Mouse (Mus musculus) ES-E14 (cell line): ENCODE measurements at regions not wholly inside any gene's neighbourhood (a gene's known extent, or its start where the extent isn't known, plus 50 kb on each side); places are given as distances from the start of the nearest gene placed in this dataset.

Source experiments
- DNase-seq: peaks from one replicate; pipeline ENCODE4 v3.0.0-alpha.2; 2013; ENCODE audit warnings: low read depth, low spot score
- H3K27ac ChIP-seq: 2 replicates; pipeline ENCODE4 v1.5.1; 2012; ENCODE audit warnings: low read depth, mild to moderate bottlenecking, low read length, moderate library complexity, mixed read lengths; ENCODE audit not compliant: poor library complexity, insufficient read depth, severe bottlenecking
- H3K36me3 ChIP-seq: 2 replicates; pipeline ENCODE4 v1.6.1; 2012; ENCODE audit warnings: mild to moderate bottlenecking, low read length, moderate library complexity, mixed read lengths; ENCODE audit not compliant: control insufficient read depth, poor library complexity, insufficient read depth, severe bottlenecking
- H3K4me1 ChIP-seq, 2 experiments: fragments of 150-350 bp in 1 of 2; sonication (generic) in 1 of 2; 2 replicates each; pipeline ENCODE4 v1.6.1; 2012; ENCODE audit warnings: low read length in 2 of 2, mild to moderate bottlenecking in 1 of 2, mixed read lengths in 1 of 2; ENCODE audit not compliant: control insufficient read depth in 2 of 2, insufficient read depth in 2 of 2, poor library complexity in 1 of 2
- H3K4me3 ChIP-seq, 2 experiments: fragments of 150-350 bp in 1 of 2; sonication (generic) in 1 of 2; 2 replicates each; pipeline ENCODE4 v1.5.1; 2012; ENCODE audit warnings: low read length in 2 of 2, low read depth in 1 of 2, mild to moderate bottlenecking in 1 of 2, mixed read lengths in 1 of 2; ENCODE audit not compliant: insufficient read depth in 1 of 2, poor library complexity in 1 of 2, severe bottlenecking in 1 of 2
- H3K9ac ChIP-seq: 2 replicates; pipeline ENCODE4 v1.6.1; 2012; ENCODE audit warnings: low read depth, mild to moderate bottlenecking, low read length, mixed read lengths; ENCODE audit not compliant: poor library complexity, insufficient read depth, severe bottlenecking
- H3K9me3 ChIP-seq: fragments of 150-350 bp; sonication (generic); 2 replicates; pipeline ENCODE4 v1.6.1; 2012; ENCODE audit warnings: low read depth, mild to moderate bottlenecking, low read length; ENCODE audit not compliant: control insufficient read depth, insufficient read depth
- CHD2 ChIP-seq: IDR thresholded peaks from 2 replicates; pipeline ENCODE4 v1.6.1; 2014; ENCODE audit warnings: mild to moderate bottlenecking, low read depth, low read length, inconsistent platforms
- HCFC1 ChIP-seq: IDR thresholded peaks from 2 replicates; pipeline ENCODE4 v1.6.1; 2012; ENCODE audit warnings: low read length, inconsistent platforms, borderline replicate concordance; ENCODE audit not compliant: insufficient read depth
- MAFK ChIP-seq: IDR thresholded peaks from 2 replicates; pipeline ENCODE4 v1.6.1; 2014; ENCODE audit warnings: mild to moderate bottlenecking, low read depth, low read length, inconsistent platforms; ENCODE audit not compliant: insufficient read depth
- ZC3H11A ChIP-seq: IDR thresholded peaks from 2 replicates; pipeline ENCODE4 v1.6.1; 2012; ENCODE audit warnings: low read depth, mild to moderate bottlenecking, inconsistent platforms, low read length, borderline replicate concordance
- ZNF384 ChIP-seq: IDR thresholded peaks from 2 replicates; pipeline ENCODE4 v1.6.1; 2012; ENCODE audit warnings: low read depth, low read length, inconsistent platforms
- in situ Hi-C, 2 experiments: fragments of 600-800 bp; cut with MboI; formaldehyde crosslinking; loops; one replicate each; pipeline ENCODE4 v1.15.1; 2025; ENCODE audit warnings: low sequenced_read_pairs in 2 of 2, inconsistent platforms in 1 of 2; ENCODE audit not compliant: unreplicated experiment in 2 of 2

DNA sequence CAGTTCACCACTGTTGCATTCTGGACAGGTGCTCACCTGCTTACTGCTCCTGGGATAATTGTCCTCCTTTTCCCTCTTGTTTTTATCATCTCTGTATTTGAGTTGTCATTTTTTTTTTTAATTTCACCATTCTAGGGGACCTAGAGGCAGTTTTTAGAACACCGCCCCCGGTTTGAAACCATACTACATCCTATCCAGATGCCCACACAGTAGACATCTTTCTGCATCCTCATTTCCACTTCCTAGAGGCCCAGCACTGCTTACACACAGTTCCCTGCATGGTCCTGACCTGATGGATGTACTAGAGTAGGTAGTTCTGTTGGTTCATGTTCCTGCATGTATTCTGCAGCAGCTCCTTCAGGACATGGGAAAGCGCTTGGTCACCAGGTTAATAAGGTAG lies 216.0 kb downstream of the Wnt5a start:
- Histone ChIP-seq H3K9me3 (no peaks in the 10 kb centered on the region), H3K27ac (no peak overlapping the region), H3K36me3 (no peaks in the 10 kb centered on the region), H3K4me1 (no peaks in the 10 kb centered on the region), H3K9ac (no peak overlapping the region), H3K4me3 (no peak overlapping the region)
- in situ Hi-C loops: loop anchor here in 1 of 2 experiments (10.0 kb wide), 1 partner anchor 64 kb away; no protein-coding TSS in a partner anchor
- TF ChIP-seq MAFK (no peak), ZC3H11A (no peak), CHD2 (no peak), HCFC1 (no peak), ZNF384 (no peak)
- DNase-seq: no peak

- H3K4me3 ChIP-seq: no peak overlapping the region
- no peaks in the 10 kb centered on the region for H3K36me3 ChIP-seq
- no peak for DNase-seq
- TF ChIP-seq MAFK: no peak
- in situ Hi-C loops: loop anchor here in 1 of 2 experiments (10.0 kb wide), 1 partner anchor 59 kb away; no protein-coding TSS in a partner anchor
- H3K27ac ChIP-seq: no peak overlapping the region
- H3K9ac ChIP-seq: no peak overlapping the region
- no peaks in the 10 kb centered on the region for H3K4me1 ChIP-seq
- H3K9me3 ChIP-seq: no peaks in the 10 kb centered on the region
Observed at GRCm38 (mm10) chr14:28725666-28726065, 221.1 kb downstream of the Wnt5a start.

DNA sequence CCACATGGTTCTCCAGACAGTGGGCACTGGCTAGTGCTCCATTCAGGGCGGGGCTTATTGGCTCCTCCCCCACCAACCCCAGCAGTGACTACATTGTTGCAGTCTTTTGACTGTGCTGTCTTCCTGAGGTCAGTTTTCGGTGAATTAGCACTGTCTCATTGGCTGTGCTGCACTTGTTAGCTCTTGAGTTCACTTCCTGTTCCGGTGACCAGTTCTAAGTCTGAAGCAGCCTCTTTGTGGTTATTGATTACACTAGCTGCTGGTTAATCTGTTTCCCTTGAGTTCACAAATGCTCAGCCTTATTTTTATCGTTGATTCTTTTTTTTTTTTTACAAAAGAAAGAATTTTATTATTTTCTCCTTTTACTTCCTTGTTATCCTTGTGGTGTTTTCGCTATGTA lies 228.9 kb downstream of the Wnt5a start:
- Histone ChIP-seq H3K27ac (no peak overlapping the region), H3K9ac (no peak overlapping the region), H3K4me3 (no peak overlapping the region), H3K36me3 (no peaks in the 10 kb centered on the region), H3K9me3 (no peaks in the 10 kb centered on the region), H3K4me1 (no peaks in the 10 kb centered on the region)
- no peak for TF ChIP-seq CHD2
- TF ChIP-seq ZC3H11A: no peak
- no peak for TF ChIP-seq MAFK
- TF ChIP-seq ZNF384: no peak
- no peak for TF ChIP-seq HCFC1
- in situ Hi-C loops: no loop called here
- DNase-seq: no peak

GRCm38 (mm10) chr14:28735446-28735845 lies 230.9 kb downstream of the Wnt5a start:
- TF ChIP-seq MAFK (no peak), ZNF384 (no peak), HCFC1 (no peak), CHD2 (no peak), ZC3H11A (no peak)
- Histone ChIP-seq H3K4me1 (no peaks in the 10 kb centered on the region), H3K9me3 (no peaks in the 10 kb centered on the region), H3K36me3 (no peaks in the 10 kb centered on the region), H3K27ac (no peak overlapping the region), H3K4me3 (no peak overlapping the region), H3K9ac (no peak overlapping the region)
- in situ Hi-C loops: no loop called here
- DNase-seq: no peak

DNA sequence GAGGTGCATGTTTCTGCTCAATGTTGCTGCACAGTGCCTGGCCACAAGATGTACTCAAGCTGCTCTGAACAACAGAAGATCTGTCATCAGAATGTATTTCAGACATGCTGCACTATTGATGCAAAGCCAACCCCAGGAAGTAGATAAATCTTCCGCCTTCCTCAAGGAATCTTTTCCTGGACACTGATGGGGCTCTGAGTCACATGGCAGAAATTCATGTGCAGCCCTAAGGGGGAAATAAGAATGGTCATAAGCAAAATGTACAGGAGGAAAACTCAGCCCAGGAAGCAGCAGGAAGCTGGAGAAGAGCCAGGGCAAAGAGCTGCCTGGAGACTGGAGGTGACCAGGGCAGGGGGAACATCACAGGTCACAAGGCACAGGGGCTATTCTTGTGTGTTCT lies 235.5 kb downstream of the Wnt5a start:
- Histone ChIP-seq H3K4me1 (no peaks in the 10 kb centered on the region), H3K4me3 (no peak overlapping the region), H3K9me3 (no peaks in the 10 kb centered on the region), H3K9ac (no peak overlapping the region), H3K27ac (no peak overlapping the region), H3K36me3 (no peaks in the 10 kb centered on the region)
- no peak for DNase-seq
- TF ChIP-seq ZNF384: no peak
- TF ChIP-seq ZC3H11A: no peak
- no peak for TF ChIP-seq MAFK
- no peak for TF ChIP-seq CHD2
- TF ChIP-seq HCFC1: no peak
- in situ Hi-C loops: no loop called here
